Mouse (Mus musculus): Measurements from ENCODE around the gene Atp5mpl.
A peak's percentile ranks its signal among the peaks of the same experiment; 100 is the strongest.
"Not testable (repeated sequence)": the region's sequence is repeated elsewhere in the genome, so short reads cannot be mapped to it uniquely, and the experiment has no call there.

Gene Atp5mpl

DNA sequence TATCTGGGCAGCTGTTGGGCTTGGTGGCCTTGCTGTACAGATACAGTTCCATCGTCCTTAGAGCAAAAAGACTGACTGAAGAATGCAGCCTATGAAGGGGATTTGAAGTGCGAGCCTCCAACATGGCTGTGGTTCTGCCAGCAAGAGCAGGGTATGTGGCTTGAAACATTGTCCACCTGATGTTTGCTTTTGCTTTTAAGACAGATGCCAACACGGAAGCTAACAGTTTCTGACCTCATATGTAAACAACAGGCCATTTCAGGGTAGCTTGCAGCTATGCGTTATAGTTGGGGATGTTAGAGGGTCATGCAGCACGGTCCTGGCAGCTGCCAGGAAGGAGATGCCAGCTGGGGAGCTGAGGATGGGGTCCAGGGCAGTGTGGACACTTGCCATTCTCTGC is 16.3 kb downstream of the Atp5mpl start:
- no peak for DNase-seq (ENCODE audit: low spot score in 2 of 2)

DNA sequence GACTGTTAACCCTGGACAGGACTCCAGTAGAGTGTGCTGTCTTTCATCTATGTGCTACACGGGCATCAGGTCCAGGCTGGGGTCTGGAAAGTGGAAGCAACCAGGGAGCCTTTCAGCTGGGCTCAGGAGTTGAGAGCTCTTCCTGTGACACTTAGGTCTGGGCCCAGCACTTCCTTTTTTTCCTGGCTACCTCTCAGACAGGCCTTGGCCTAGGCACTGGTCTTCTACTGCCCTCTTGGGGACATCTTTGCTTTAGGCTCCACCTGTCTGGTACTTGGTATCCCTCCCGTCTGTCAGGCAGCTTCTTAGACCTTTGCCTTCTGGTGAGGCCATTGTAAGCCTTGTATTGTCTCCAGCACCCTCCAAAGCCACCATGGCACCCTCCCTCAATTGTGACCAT is 20.1 kb downstream of the Atp5mpl start:
- no peak for DNase-seq (ENCODE audit: low spot score in 2 of 2)

- DNase-seq (ENCODE audit: low spot score in 2 of 2), result not testable (repeated sequence)
These were observed 20.8 kb downstream of the Atp5mpl start for GRCm38 (mm10) chr12:111945765-111946655.

GRCm38 (mm10) chr12:111945115-111945514 is 21.7 kb downstream of the Atp5mpl start:
- DNase-seq (ENCODE audit: low spot score in 2 of 2), result no peak

- not testable (repeated sequence) for DNase-seq (ENCODE audit: low spot score in 2 of 2)
These were observed 22.5 kb downstream of the Atp5mpl start for GRCm38 (mm10) chr12:111944065-111944987.

DNA sequence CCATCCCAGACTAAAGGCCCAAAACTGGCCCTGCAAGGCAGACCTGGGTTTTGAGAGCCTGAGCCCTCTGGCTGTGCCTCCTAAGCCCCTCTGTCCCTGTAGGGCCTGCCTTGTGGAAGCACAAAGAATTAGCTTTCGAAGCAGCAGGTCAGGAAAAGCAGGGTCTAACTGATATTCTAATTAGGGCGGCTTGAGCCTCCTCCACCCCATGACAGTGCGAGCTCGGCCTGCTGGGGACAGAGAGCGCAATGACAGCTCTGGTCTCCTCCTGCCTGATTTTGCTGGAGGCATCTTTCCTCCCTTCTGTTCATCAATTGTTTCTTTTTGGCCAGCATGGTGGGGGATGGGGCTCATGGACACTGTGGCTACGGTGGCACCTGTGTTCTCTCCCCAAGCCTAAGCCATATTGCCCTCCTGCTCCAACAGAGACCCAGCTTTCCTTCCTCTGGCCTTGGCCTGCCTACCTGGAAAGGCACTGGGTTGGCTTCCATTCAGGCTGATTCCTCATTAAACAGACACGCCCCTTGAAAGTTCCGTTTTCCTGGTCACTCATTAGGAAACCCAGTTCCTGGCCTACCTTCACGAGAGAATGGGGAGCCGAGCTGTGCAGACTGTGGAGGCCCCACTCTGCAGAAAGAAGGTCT is 23.2 kb downstream of the Atp5mpl start:
- DNase-seq (ENCODE audit: low spot score in 2 of 2), result no peak

DNA sequence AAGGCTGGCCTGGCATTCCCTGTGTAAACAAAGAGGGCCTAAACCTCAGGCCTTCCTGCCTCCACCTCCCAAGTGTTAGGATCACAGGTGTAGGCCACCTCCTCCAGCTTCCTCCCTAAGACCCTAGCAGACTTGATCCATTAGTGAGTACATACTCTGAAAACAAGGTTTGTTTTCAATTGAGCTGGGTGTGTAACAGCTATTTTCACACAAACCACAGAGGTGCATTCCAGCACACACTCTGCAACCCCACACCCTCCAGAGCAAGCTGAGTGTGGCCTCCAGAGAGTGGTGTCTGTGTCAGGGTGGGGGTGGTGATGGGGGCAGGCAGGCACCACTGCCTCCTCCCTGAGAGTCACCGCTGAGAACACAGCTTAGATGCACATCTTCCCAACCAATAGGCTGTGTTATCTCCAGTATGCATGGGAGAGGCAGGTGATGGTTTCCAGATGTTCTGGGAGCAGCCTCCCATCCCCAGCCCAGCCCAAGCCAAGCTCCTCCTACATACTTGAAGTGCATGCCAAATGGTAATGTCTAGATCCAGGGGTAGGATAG is 28.1 kb downstream of the Atp5mpl start:
- no peak for DNase-seq (ENCODE audit: low spot score in 2 of 2)

GRCm38 (mm10) chr12:111936706-111937550 is 29.8 kb downstream of the Atp5mpl start:
- DNase-seq (ENCODE audit: low spot score in 2 of 2), result no peak

- no peak for DNase-seq (ENCODE audit: low spot score in 2 of 2)
These were observed 32.8 kb downstream of the Atp5mpl start for GRCm38 (mm10) chr12:111933971-111934370.

- DNase-seq (ENCODE audit: low spot score in 2 of 2), result no peak
These were observed 33.6 kb downstream of the Atp5mpl start for GRCm38 (mm10) chr12:111933032-111933704.

DNA sequence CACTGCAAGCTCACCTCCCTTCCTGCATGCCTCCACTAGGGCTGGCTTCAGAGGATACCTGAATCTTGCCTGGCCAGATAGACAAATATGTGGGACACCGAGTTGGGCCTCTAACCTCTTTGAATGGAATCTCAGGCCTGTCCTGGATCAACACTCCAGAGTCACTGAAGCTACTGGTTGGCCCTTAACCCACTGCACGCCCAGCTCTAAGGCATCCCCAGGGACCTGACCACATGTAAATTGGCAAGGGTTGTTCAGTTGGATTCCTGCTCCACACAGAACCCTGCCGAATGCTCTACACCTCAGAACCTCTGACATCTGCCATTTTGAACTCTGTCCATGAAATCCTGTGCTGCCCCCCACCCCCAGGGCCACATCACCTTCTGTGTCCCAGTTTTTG is 34.3 kb downstream of the Atp5mpl start:
- DNase-seq (ENCODE audit: low spot score in 2 of 2), result no peak

- DNase-seq (ENCODE audit: low spot score in 2 of 2), result no peak
These were observed 35.3 kb downstream of the Atp5mpl start for GRCm38 (mm10) chr12:111931411-111932025.

GRCm38 (mm10) chr12:111928411-111928966 is 38.3 kb downstream of the Atp5mpl start:
- no peak for DNase-seq (ENCODE audit: low spot score in 2 of 2)

DNA sequence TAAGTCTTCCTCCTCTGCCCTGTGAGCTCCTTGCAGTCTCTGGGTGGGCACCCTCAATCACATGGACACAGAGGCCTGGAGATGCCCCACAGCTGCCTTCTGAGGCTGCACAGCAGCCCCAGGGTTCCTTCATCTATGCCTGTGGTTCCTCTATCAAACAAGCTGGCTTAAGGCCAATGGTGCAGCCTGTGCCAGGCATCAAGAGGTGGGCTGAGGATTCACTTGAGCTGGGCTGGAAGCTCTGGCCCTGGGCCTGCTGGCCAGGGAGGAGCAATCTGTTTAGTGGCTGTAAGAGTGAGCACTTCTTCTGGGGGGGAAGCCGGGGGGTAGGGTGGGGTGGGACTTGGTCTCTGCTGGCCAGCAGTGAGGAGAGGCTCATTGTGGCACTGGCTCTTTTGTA is 39.4 kb downstream of the Atp5mpl start:
- DNase-seq (ENCODE audit: low spot score in 2 of 2), result no peak

GRCm38 (mm10) chr12:111923117-111923516 is 43.7 kb downstream of the Atp5mpl start:
- DNase-seq (ENCODE audit: low spot score in 2 of 2), result no peak

- DNase-seq (ENCODE audit: low spot score in 2 of 2), result peak; percentile 34 to 69
These were observed 46.7 kb downstream of the Atp5mpl start for GRCm38 (mm10) chr12:111920046-111920445.

- DNase-seq (ENCODE audit: low spot score in 2 of 2), result no peak
These were observed 50.1 kb downstream of the Atp5mpl start for GRCm38 (mm10) chr12:111916514-111917217.

- no peak for DNase-seq (ENCODE audit: low spot score in 2 of 2)
These were observed 51.0 kb downstream of the Atp5mpl start for GRCm38 (mm10) chr12:111915781-111916180.

DNA sequence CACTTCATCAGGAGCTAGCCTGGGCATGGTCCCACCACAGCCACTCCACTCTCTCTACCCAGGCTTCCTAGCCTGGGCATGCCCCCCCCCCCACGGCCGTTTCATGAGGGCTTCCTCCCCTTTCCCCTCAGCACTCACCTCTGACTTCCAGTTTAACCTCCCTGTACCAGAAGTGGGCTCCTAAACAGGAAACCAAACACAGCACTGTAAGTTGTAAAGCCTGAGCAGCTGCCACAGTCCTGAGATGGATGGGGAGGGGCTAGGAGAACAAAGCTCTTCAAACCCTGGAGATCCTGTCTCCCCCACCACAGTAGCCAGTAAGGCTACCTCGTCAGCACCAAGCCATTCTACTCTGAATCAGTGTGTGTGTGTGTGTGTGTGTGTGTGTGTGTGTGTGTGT is 52.7 kb downstream of the Atp5mpl start:
- DNase-seq (ENCODE audit: low spot score in 2 of 2), result no peak
